Mouse (Mus musculus) neural tube, embryonic 11.5 days (tissue): ENCODE measurements around the gene Bhlhe41. TPM values are rescaled to one million over a fixed set of nuclear protein-coding genes. Genes with fewer than 3 reads are reported as not detected.

ENCODE experiments used
- ATAC-seq: fragments of 200-750 bp; cut with Nextera tagmentation; 2 replicates; pipeline ENCODE4 v1.8.0; 2017; ENCODE audit warnings: moderate number of reproducible peaks, mild to moderate bottlenecking, moderate TSS enrichment, moderate library complexity; ENCODE audit not compliant: insufficient read depth, low FRiP score, low TSS enrichment
- DNase-seq: peaks from one replicate; pipeline ENCODE4 v3.0.0-alpha.2; 2015; ENCODE audit warnings: low spot score
- H3K27ac ChIP-seq: fragments of 300-500 bp; sonication (generic); 2 replicates; pipeline ENCODE4 v1.5.1; 2014; ENCODE audit warnings: low read depth, mild to moderate bottlenecking, low read length
- H3K27me3 ChIP-seq: fragments of 300-500 bp; sonication (generic); 2 replicates; pipeline ENCODE4 v1.6.1; 2014; ENCODE audit warnings: mild to moderate bottlenecking, low read length, mixed read lengths; ENCODE audit not compliant: control insufficient read depth, insufficient read depth
- H3K36me3 ChIP-seq: fragments of 300-500 bp; sonication (generic); 2 replicates; pipeline ENCODE4 v1.6.1; 2014; ENCODE audit warnings: mild to moderate bottlenecking, low read length, moderate library complexity, mixed read lengths; ENCODE audit not compliant: control insufficient read depth, insufficient read depth
- H3K4me1 ChIP-seq: fragments of 300-500 bp; sonication (generic); 2 replicates; pipeline ENCODE4 v1.6.1; 2014; ENCODE audit warnings: low read length, mixed read lengths; ENCODE audit not compliant: control insufficient read depth, insufficient read depth
- H3K4me2 ChIP-seq: fragments of 300-500 bp; sonication (generic); 2 replicates; pipeline ENCODE4 v1.6.1; 2014; ENCODE audit warnings: low read depth, mild to moderate bottlenecking, moderate library complexity
- H3K4me3 ChIP-seq: fragments of 300-500 bp; sonication (generic); 2 replicates; pipeline ENCODE4 v1.5.1; 2014; ENCODE audit warnings: low read depth, low read length
- H3K9ac ChIP-seq: fragments of 300-500 bp; sonication (generic); 2 replicates; pipeline ENCODE4 v1.6.1; 2014; ENCODE audit warnings: mild to moderate bottlenecking, low read length
- H3K9me3 ChIP-seq: fragments of 300-500 bp; sonication (generic); 2 replicates; pipeline ENCODE4 v1.6.1; 2016; ENCODE audit warnings: low read length; ENCODE audit not compliant: control insufficient read depth
- WGBS: fragments of 180-500 bp; shearing (Covaris S2); extraction: QIAGEN DNeasy Blood & Tissue Kit; methylation state at CpG from one replicate; pipeline ENCODE4 v1.1.7; 2014; 5-methylcytosine and 5-hydroxymethylcytosine counted together
- polyA plus RNA-seq: library from polyadenylated mRNA; unstranded; fragments of >200 nt; fragmentation: Nextera tagmentation; extraction: Ambion mirVana; gene quantifications from 2 replicates; pipeline ENCODE4 v1.2.1, GENCODE M21; 2014

Bhlhe41 gene
- polyA plus RNA-seq, 1 experiment from 2014 or later, result 1.0 TPM

DNA sequence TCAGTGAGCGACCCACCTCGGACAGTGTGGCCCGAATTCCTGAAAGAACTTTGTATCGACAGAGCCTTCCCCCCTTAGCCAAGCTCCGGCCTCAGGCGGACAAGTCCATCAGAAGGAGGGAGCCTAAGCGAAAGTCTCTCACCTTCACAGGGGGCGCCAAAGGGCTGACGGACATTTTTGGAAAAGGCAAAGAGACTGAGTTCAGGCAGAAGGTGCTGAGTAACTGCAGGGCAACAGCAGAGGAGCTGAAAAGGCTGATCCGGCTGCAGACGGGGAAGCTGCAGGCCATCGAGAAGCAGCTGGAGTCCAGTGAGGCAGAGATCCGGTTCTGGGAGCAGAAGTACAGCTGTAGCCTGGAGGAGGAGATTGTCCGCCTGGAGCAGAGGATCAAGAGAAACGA, 50.2 kb downstream of the Bhlhe41 start:
- no peaks in the 10 kb centered on the region for H3K4me1 ChIP-seq
- no peaks in the 10 kb centered on the region for H3K9me3 ChIP-seq
- DNase-seq (peak; percentile 40), ATAC-seq (no peak)
- H3K9ac ChIP-seq, result peak overlapping the region; percentile 29; the same call in 1 of the 2 replicates
- no peak overlapping the region for H3K4me3 ChIP-seq
- 33% methylated on average over 15 of the region's 15 CpGs for WGBS
- H3K36me3 ChIP-seq, result no peaks in the 10 kb centered on the region
- H3K4me2 ChIP-seq, result no peak overlapping the region
- no peaks in the 10 kb centered on the region for H3K27me3 ChIP-seq
- H3K27ac ChIP-seq, result no peak overlapping the region

GRCm38 (mm10) chr6:145811174-145811573, 54.2 kb downstream of the Bhlhe41 start:
- DNase-seq (no peak), ATAC-seq (no peak)
- Histone ChIP-seq H3K4me1 (no peaks in the 10 kb centered on the region), H3K27me3 (no peaks in the 10 kb centered on the region), H3K4me3 (no peak overlapping the region), H3K9me3 (no peaks in the 10 kb centered on the region), H3K9ac (no peak overlapping the region), H3K27ac (no peak overlapping the region), H3K4me2 (no peak overlapping the region), H3K36me3 (no peaks in the 10 kb centered on the region)
- WGBS, result 89% methylated on average over 1 of the region's 1 CpGs

- Histone ChIP-seq H3K9me3 (no peaks in the 10 kb centered on the region), H3K9ac (no peak overlapping the region), H3K36me3 (no peaks in the 10 kb centered on the region), H3K4me3 (no peak overlapping the region), H3K27ac (no peak overlapping the region), H3K4me1 (no peaks in the 10 kb centered on the region), H3K27me3 (no peaks in the 10 kb centered on the region), H3K4me2 (no peak overlapping the region)
- DNase-seq (no peak), ATAC-seq (no peak)
- 90% methylated on average over 6 of the region's 6 CpGs for WGBS
Measured at GRCm38 (mm10) chr6:145810015-145810414, 55.3 kb downstream of the Bhlhe41 start.

GRCm38 (mm10) chr6:145809566-145809965, 55.8 kb downstream of the Bhlhe41 start:
- H3K9ac ChIP-seq, result no peak overlapping the region
- H3K36me3 ChIP-seq, result no peaks in the 10 kb centered on the region
- no peak overlapping the region for H3K4me2 ChIP-seq
- H3K4me3 ChIP-seq, result no peak overlapping the region
- no peaks in the 10 kb centered on the region for H3K27me3 ChIP-seq
- H3K4me1 ChIP-seq, result no peaks in the 10 kb centered on the region
- 80% methylated on average over 7 of the region's 7 CpGs for WGBS
- no peak overlapping the region for H3K27ac ChIP-seq
- no peaks in the 10 kb centered on the region for H3K9me3 ChIP-seq
- ATAC-seq (no peak), DNase-seq (no peak)

Other genes starting within 250 kb of the Bhlhe41 start
- gene Tuba3b, start 249.8 kb downstream of the Bhlhe41 start, polyA plus RNA-seq, result not detected in 2 replicates
- 3.8 and 4.5 TPM in 2 replicates for gene Rassf8, start 118.8 kb downstream of the Bhlhe41 start, polyA plus RNA-seq
- gene Sspn, start 66.1 kb upstream of the Bhlhe41 start, polyA plus RNA-seq, result 3.0 and 3.3 TPM in 2 replicates